Mouse (Mus musculus): ENCODE data around the gene Stat4.
A peak's percentile ranks its signal among the peaks of the same experiment; 100 is the strongest.

The Stat4 gene

DNA sequence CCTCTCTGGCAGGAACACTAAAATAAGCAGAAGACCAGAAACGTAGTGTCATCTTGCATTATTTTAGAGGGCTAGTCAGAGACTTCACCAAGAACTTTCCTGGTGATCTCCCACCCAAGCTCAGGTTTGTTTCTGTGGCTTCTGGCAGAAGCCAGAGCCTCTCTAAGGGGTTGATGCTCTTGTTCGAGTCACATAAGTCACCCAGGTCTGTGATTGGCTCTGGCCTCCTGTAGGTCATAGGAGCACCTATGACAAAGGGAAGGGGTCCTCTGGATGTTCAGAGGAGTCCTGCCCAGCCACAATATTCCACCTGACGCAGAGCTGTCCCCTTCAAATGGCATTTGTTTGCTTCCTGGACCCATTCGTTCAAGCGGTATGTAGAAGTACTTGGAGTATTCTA lies at the start of gene Stat4:
Gene Stat4 (plus strand): TSS at position 301 of the 400 bp plus-strand sequence.
- DNase-seq (ENCODE audit: low spot score), result no peak

- DNase-seq (ENCODE audit: low spot score), result no peak
These were observed 48.6 kb upstream of the Stat4 start for GRCm38 (mm10) chr1:51938357-51938756.

DNA sequence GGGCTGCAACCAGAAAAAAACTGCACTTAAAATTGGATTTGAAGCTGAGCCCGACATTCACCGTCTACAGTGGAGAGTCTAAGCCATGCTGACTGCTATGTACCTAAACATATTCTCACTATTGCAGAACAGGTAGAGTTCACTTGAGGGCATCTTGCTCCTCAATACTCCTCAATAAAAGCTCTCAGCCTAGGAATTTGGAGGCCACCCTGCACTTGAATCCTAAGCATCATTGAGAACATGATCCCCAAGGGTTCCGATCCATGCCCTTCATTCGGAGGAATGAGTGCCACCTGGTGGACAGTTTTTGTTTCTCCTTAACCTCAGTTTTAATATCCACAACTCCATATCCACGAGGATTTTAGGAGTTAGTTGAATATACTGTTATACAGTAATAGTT lies 42.2 kb upstream of the Stat4 start:
- no peak for DNase-seq (ENCODE audit: low spot score)

DNA sequence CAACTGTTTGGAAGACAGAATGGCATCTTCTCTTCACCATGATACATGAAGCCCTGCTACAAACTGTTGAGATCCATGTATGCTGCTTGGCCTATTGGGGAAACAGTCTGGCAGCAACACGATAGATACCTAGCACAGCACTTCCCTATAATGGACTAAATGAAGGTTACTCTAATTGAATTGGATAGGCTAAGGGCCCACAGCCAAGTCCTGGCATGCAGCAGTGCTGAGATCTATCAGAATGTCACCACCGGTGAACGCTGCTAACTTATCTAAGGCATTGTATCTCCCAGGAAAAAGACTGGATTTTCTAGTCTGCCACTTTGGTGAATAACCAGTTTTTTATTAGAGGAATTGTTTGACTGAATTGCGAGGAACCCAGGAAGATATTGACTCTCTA lies 39.8 kb upstream of the Stat4 start:
- no peak for DNase-seq (ENCODE audit: low spot score)

GRCm38 (mm10) chr1:51964647-51965046 lies 22.3 kb upstream of the Stat4 start:
- DNase-seq (ENCODE audit: low spot score), result no peak

DNA sequence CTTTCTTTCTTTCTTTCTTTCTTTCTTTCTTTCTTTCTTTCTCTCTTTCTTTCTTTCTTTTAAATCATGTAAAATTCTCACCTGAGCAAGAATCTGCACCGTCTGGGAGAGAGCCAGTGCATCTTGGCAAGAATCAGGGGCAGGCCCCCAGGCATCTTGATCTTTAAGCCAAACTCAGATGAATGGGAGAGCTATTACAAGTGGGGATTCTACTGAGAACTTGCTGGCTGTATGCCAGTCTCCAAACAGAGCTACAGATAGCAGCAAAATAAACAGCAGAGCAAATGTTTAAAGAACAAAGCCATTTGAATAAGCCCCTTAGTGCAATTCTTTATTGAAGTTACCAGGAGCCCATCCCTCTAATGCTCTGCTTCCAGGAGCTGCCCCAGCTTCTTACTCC lies 18.0 kb upstream of the Stat4 start:
- DNase-seq (ENCODE audit: low spot score), result no peak

DNA sequence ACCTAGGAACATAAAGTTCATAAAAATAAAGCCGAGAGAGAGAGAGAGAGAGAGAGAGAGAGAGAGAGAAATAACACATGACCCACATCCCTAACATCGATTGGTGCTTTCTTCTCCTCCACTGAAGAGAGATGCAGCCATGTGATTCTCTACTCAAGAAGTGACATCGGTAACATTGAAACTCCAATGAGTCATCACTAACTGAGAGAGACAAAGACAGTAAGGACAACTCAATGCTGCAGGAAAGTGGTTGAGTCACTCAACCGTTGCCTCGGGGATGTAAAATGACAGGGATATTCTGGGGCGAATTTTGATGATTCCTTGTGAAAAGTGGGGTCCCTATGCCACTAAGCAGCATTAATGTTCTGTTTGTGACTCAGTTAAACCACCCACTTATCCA lies 16.8 kb upstream of the Stat4 start:
- no peak for DNase-seq (ENCODE audit: low spot score)

DNA sequence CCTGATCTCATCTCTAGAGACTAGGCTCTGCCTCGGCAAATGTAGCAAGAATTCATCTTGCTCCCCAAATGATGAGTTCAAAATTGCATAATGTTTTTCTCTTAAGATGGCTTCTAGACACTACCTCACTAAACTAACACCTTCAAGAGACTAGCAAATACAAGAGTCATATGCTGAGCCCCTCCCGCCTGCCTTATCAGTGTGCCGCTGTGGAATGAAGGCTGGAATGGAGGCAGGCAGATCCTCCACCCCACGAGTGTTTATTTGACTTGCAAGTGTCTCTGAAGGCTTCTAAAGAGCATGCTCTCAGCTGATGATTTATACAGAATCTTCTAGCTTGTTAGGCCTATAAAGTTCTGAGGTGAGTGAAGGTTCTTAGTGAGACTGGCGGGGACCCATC lies 11.4 kb upstream of the Stat4 start:
- DNase-seq (ENCODE audit: low spot score), result no peak

GRCm38 (mm10) chr1:51979048-51979447 lies 7.9 kb upstream of the Stat4 start:
- no peak for DNase-seq (ENCODE audit: low spot score)

DNA sequence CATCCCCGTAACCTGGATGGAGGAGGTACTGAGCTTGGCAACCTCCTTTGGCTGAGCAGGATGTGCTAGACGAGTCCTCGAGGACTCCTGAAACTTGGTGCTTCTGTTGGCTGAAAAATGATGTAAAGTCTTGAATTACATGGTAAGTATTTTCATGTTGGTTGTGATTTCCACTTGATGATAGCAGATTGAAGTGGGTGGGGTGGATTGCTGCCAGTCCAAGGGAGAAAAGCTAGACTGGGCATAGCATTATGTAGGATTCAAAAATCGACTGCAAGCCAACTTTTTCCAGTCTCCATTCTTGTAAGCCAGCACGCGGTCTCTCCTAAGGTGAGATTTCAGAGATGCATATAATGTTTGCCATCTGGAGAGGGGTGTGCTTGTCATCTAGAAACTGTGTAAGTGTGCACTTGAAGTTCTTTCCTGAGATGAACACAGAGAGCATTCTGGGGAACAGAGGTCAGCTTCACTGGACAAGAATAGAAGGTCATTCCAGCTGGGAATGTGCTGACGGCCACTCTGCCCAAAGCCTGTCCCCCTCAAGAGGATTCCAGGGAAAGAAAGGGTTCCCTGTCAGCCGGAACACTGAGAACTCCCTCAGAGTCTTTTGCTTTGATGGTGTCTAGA lies 5.1 kb downstream of the Stat4 start:
- no peak for DNase-seq (ENCODE audit: low spot score)

GRCm38 (mm10) chr1:51996056-51996455 lies 9.1 kb downstream of the Stat4 start:
- no peak for DNase-seq (ENCODE audit: low spot score)

GRCm38 (mm10) chr1:51996751-51997659 lies 10.1 kb downstream of the Stat4 start:
- DNase-seq (ENCODE audit: low spot score), result no peak

DNA sequence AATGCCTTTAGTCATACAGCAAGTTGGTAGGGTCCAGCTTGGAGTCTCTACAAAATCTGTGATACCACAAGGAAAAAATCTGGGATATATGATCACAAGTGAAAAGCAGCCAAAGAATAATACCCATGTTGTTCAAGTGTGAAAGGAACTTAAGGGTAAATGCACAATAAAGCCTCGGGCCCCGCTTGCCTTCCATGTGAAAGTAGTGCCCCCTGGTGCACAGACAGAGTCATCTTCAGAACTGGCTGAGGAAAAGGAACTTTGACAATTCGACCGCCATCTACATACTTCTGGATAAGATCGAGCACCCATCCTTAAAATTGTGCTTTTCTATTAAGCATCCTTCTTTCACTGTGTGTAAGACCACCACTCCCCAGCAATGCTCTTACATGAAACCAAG lies 11.6 kb downstream of the Stat4 start:
- DNase-seq (ENCODE audit: low spot score), result no peak

DNA sequence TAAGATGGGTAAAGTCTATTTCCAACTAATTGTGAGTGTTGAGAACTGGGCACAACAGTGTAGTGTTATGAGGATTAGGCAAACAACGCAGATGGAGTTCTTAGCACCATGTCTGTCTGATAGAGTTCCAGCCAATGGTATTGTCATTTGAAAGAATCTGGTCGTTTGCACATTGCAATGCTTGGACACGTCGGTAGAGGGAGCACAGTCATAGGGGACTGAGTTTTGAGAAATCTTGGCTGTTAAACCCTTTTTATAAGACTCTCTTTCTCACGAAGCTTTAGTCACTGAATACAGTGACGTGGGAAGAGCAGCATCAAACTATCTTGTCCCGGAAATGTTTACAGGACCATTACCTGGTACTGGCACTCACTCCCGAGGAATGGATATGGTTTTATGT lies 17.1 kb downstream of the Stat4 start:
- DNase-seq (ENCODE audit: low spot score), result peak; percentile 39

GRCm38 (mm10) chr1:52008443-52008842 lies 21.5 kb downstream of the Stat4 start:
- DNase-seq (ENCODE audit: low spot score), result no peak

- no peak for DNase-seq (ENCODE audit: low spot score)
These were observed 22.0 kb downstream of the Stat4 start for GRCm38 (mm10) chr1:52008947-52009346.

DNA sequence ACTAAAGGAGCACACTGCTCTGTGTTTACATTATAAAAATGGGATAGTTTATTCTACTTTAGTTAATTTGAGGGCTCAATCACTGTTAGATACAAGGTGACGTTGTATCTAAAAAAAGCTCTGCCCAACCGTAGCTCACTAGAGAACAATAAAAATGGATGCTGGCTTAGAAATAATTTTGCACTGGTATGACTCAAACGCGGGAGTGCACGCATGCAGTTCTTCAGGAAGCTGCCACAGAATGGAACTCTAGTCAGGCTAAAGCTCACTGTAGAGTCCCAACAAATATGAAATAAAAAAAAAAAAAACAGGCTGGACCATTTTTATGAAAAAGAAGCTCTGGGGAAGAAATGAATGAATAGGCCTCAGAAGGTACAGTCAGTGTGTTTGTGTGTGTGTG lies 23.8 kb downstream of the Stat4 start:
- no peak for DNase-seq (ENCODE audit: low spot score)

GRCm38 (mm10) chr1:52011227-52011626 lies 24.3 kb downstream of the Stat4 start:
- DNase-seq (ENCODE audit: low spot score), result no peak

DNA sequence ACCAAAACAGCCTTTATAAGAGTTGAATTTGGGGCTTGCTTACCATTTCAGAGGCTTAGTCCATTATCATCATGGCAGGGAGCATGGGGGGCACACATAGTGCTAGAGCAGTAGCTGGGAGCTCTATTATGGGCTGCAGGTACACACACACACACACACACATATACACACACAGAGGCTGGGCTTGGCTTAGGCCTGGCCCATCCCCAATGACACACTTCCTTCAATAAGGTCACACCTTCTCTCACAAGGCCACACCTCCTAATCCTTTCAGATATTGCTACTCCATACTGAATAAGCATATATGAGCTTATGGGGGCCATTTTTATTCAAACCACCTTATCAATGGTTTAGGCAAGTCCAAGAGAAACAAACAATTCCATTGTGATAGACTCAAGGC lies 25.3 kb downstream of the Stat4 start:
- DNase-seq (ENCODE audit: low spot score), result no peak

DNA sequence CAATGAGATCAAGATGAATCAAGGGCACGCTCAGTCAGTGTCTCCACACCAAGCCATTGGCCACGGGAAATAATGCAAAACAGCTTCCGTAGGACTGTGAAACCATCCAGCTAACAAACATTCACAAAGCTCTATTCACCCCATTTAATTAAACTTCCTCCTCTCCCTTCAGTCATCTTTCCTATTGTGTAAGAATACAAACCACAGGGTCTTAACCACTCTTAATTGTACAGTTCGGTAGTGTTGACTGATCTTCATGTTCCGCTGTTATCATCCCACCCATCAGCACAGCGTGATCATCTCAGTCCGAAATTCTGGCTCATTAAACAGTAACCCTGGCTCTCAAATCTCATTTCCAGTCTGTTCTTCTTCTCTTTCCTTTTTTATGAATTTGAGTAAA lies 25.8 kb downstream of the Stat4 start:
- no peak for DNase-seq (ENCODE audit: low spot score)

GRCm38 (mm10) chr1:52019621-52020020 lies 32.7 kb downstream of the Stat4 start:
- no peak for DNase-seq (ENCODE audit: low spot score)

GRCm38 (mm10) chr1:52021936-52022725 lies 35.2 kb downstream of the Stat4 start:
- no peak for DNase-seq (ENCODE audit: low spot score)

GRCm38 (mm10) chr1:52028686-52029085 lies 41.7 kb downstream of the Stat4 start:
- no peak for DNase-seq (ENCODE audit: low spot score)
